Mouse (Mus musculus): ENCODE results near the gene Myf6. TPM values are rescaled to one million over a fixed set of nuclear protein-coding genes. Genes with fewer than 3 reads are reported as not detected.

Gene Myf6
- 0.18 and 0.59 TPM in 2 replicates for polyA plus RNA-seq (2015; fragmentation: Nextera tagmentation; extraction: Ambion mirVana)

GRCm38 (mm10) chr10:107494568-107494967 is at the start of gene Myf6:
Gene Myf6 (minus strand): TSS chr10:107494737.
- no peak for DNase-seq (ENCODE audit: low spot score)

GRCm38 (mm10) chr10:107543026-107543425 is 48.5 kb upstream of the Myf6 start:
- no peak for DNase-seq (ENCODE audit: low spot score)

- DNase-seq (ENCODE audit: low spot score) = no peak
Observed at GRCm38 (mm10) chr10:107528758-107529157, 34.2 kb upstream of the Myf6 start.

GRCm38 (mm10) chr10:107519216-107519615 is 24.7 kb upstream of the Myf6 start:
- no peak for DNase-seq (ENCODE audit: low spot score)

DNA sequence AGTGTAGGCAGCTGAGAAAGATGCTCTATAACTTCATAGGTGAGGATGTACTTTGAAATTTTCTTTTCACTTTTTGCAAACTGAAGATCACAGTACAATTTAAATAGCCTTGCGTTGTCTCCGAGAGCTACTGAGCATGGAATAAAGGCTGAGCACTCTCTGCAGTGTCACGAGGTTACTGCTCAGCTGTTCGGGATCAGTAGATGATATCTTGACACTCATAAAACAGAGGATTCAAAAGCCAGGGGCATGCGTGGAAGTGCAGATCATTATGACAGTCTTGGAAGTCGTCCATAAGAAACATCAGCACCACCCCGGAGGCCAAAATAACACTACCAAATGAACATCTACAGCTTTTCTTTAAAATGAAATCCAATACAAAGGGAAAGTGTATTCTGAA is 22.1 kb upstream of the Myf6 start:
- DNase-seq (ENCODE audit: low spot score) = no peak

- DNase-seq (ENCODE audit: low spot score) = no peak
Observed at GRCm38 (mm10) chr10:107514735-107515134, 20.2 kb upstream of the Myf6 start.

DNA sequence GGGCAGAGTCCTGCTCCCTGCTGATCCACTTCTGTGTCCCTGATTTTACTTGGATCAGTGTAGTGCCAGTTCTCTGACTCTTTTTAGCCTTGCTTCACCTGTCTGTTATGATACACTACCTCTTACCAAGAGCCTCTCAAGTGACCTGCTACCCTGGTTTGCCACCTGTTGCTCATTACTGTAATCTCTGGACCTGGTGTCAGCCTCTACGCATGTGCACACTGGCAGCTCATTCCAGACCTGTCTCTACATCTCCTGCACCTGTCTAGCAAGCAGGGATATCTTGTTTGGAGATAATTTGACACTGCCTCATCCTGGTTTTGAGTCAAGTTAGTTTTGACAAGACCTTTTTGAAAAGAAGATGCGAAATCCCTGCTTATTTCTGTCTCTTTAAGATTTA is 11.9 kb upstream of the Myf6 start:
- DNase-seq (ENCODE audit: low spot score) = no peak

DNA sequence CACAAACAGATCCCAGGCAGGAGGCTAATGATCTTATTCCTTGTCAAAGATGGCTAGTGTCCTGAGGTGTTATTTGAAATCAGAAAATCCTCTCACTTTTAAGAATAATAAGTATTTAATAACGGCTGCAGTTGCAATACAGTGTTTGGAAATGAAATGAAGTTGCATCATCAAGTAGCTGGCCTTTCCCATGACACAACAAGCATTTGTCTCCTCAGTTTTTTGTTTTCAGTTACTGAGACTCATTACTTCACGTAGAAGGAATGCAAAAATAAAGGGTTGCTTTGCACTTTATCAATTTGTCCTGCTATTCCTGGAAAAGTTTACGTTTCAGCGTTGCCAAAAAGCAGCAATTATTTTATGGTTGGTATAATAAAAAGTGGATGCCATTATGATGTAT is 8.9 kb upstream of the Myf6 start:
- DNase-seq (ENCODE audit: low spot score) = no peak

GRCm38 (mm10) chr10:107502193-107502592 is 7.7 kb upstream of the Myf6 start:
- DNase-seq (ENCODE audit: low spot score) = no peak

DNA sequence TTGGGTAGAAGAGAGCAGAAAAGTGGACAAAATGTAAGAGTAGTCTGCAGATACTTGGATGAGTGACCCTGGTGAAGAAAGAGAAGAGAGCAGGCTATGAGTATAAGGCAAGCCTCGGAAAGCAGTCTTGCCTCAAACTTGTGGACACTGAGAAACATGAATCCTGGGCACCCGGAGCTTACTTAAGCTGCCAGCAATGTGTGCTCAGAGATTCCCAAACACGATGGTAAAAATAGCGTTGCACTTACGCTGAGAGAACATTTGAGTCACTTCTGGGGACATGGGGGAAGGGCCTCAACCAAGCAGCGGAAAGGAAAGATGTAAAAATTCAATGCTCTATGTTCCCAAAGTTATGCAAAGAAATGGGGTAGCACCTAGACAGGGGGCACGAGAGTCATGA is 5.1 kb upstream of the Myf6 start:
- no peak for DNase-seq (ENCODE audit: low spot score)

DNA sequence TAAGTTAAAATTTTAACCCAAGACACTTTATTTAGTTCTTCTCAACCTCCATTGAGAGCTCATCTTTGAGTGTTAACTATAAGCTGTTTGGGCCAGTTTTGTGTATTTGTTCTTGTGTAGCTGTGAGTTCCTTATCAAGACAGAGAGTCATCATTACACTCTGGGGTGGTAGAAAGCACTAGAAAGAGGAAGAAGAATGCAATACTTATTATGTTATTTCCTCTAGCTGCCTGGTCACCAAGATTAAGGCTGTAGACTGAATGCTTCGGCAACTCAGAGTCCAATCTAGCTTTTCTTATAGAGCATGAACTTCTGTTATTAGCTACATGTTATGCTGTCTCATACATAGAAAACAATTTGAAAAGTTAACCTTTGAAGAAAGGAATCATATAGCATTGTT is 1.9 kb upstream of the Myf6 start:
- no peak for DNase-seq (ENCODE audit: low spot score)

DNA sequence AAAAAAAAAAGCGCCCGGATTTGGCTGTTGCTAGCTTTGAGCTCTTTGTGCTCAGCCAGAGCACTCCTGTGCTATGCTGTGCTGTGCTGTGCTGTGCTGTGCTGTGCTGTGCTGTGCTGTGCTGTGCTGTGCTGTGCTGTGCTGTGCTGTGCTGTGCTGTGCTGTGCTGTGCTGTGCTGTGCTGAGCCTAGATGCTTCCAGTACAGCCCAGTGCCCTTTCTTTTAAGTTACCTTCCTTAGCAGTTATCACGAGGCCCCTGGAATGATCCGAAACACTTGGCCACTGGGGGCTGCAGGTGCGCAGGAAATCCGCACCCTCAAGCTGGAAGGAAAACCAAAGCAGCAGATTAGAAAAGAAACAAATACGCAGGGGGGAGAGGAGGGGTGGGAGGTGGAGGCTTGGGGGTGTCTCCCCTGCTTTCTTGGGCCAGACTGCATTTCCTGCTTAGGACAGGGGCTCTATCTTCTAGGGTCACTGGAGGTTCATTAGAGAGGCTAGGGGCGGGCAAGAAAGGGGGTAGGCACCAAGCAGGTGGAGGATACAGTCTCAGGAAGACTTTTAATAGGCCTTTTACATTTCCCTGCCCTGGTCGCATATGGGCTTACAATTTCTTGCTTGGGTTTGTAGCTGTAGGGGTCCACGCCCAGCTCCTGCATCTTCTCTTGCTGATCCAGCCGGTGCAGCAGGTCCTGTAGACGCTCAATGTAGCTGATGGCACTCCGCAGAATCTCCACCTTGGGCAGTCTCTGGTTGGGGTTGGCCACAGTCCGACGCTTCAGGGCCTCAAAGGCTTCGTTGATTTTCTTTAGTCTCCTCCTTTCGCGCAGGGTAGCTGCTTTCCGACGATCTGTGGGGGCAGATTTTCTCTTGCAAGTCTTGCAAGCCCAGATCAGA is 710 bp downstream of the Myf6 start:
- DNase-seq (ENCODE audit: low spot score) = no peak

DNA sequence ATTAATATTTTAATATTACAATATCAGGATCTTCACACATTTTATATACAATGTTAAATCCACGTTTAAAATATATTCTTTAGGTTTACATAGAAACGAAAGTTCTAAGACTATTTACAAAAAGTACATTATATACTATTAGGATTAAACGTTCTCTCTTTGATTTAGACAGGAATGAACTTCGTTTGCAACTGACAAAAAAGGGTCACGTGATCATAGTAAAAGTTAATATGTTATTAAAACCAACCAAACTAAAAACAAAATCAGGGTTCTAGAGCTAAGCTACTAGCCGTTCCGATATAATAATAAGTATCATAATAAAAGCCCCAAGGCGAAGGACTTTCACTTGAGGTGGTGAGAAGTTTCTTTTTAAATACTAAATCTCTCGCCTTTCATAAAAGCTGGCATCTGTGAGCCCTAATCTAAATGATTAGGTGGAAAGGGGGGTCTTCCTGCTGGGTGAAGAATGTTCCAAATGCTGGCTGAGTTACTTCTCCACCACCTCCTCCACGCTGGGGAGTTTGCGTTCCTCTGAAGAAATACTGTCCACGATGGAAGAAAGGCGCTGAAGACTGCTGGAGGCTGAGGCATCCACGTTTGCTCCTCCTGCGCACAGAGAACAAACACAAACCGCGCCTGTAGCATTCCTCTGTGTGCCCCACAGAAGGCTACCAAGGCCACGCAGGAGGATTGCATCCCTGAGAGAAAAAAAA is 1.5 kb downstream of the Myf6 start:
- DNase-seq (ENCODE audit: low spot score) = no peak

DNA sequence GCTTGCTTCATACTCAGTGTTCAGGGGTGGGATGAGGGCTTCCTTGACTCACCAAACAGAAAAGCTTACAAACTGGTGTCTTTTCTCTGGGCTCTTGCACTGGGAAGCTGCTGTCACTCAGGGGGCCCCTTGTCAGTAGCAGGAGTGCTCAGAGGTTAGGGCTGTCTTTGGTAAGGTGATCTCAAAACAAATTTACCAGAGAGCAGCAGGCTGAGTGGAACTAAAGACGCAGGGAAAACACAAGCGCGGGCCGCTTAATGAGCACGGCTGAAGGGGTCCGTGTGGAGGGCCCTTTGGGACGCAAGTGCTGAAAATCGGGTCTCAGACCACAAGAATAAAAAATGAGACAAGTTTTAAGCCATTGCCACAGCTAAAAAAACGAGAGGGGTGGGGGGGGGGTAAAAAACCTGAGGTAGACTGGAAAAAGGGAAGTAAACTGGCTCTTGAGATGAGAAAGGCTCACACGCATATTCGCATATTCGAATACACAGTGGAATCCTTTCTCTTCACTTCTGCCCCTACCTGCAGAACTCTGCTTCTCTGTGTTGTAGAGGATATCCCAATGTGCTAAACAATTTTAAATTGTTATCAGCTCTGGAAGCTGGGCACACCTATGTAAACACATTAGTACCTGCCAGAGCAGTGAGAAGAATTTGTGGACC is 5.8 kb downstream of the Myf6 start:
- no peak for DNase-seq (ENCODE audit: low spot score)

DNA sequence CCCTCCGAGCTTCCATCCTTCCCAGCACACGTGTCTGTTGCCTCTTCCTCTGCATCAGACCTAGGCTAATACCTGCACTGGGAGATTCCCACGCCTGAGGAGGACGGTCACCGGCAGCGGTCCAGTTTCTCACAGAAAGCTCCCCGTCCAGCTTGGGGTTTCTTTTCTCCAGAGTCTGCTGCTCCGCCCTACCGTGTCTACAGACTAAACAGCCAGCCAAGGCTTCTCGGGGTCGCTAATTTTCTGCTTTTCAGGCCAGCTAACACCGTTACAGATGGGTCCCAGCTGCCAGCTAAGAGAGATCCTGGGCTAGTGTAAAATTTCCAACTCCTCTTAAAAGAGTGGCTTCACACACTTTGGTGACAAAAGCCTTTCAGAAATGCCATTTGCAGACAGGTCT is 7.8 kb downstream of the Myf6 start:
- no peak for DNase-seq (ENCODE audit: low spot score)

DNA sequence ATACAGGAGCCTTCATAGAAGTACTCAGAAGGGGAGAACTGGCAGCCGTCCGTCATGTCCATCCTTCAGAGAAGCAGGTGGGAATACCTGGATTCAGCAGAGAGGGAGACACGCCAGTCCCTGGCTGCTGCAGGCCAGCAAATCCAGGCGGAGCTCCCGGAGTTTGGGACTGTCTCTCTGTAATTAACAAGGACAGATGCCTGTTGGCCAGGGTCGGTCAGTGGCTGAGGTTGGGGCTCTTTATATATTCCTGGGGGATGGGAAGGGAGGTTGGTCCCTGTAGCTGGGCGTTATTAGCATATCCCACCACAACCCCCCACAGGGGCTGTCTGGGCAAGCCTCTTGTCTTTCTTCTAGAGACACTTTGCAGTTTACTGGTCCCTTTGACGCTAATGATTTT is 8.7 kb downstream of the Myf6 start, which contains the start of gene Myf5:
Gene Myf5 (minus strand): TSS at position 265 of the 400 bp plus-strand sequence.
- DNase-seq (ENCODE audit: low spot score) = no peak

DNA sequence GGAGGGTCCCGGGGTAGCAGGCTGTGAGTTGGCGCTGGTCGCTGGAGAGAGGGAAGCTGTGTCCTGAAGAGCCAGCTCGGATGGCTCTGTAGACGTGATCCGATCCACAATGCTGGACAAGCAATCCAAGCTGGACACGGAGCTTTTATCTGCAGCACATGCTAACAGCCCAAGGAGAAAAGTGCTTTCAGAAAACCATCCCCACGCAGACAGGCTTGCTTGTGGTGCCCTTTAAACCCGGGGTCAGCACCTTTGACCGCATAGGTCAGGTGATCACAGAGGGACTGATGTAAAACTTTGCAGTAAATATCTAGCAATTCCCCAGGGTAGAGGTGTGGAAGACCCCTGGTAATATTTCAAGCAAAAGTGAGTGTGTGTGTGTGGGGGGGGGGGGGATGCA is 10.5 kb downstream of the Myf6 start:
- DNase-seq (ENCODE audit: low spot score) = no peak

DNA sequence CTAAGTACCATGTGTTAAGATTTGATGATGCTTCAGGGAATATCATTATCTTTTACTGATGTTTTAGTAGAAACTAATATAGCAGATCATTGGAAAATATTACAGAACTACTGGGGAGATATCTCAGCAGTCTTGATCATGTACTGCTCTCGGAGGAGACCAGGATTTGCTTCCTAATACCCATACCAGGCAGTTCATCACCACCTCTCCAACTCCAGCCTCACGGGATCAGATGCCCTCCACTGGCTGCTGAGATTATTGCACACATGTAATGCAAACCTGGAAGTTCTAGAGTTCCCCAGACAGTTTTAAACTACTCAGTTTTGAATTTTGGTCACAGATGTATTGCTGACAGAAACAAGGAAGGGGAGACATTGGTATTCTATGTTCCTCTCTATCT is 21.0 kb downstream of the Myf6 start:
- no peak for DNase-seq (ENCODE audit: low spot score)

- no peak for DNase-seq (ENCODE audit: low spot score)
Observed at GRCm38 (mm10) chr10:107471712-107472111, 22.8 kb downstream of the Myf6 start.

GRCm38 (mm10) chr10:107467819-107468218 is 26.7 kb downstream of the Myf6 start:
- no peak for DNase-seq (ENCODE audit: low spot score)

DNA sequence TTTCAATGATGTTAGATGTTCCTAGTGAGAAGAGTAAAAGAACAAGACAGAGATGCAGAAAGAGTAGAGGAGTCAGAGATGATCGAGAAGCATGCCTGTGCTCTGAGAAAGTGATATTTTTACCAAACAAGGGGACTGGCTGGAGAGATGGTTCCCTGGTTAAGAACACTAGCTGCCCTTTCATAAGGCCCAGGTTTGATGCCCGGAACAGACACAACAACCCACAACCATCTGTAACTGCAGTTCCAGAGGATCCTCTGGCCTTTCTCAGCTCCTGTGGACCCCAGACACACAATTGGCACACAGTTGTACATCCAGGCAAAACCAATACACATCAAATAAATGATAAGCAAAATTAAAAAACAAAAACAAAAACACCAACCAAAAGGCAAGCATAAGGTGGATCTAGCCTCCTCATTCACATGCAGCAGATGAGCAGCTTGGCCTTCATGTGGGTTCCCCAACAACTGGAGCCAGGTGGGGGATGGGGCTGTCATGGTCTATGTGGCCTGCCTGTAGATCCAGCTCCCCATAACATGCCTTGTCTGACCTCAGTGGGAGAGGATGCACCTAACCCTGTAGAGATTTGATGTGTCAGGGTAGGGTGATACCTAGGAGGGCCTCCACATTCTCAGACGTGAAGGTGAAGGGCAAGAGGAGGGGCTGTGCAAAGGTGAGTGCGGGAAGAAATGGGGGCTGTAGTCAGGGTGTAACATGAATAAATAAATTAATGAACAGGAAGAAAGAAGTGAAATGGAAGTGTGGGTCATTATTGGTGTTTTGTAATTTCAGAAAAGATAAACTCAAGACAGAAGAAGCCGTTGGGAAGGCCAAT is 44.8 kb downstream of the Myf6 start:
- no peak for DNase-seq (ENCODE audit: low spot score)

Data from thymus, postnatal 0 days (tissue).